Mouse (Mus musculus): ENCODE measurements around the gene Pptc7.

GRCm38 (mm10) chr5:122330269-122330668, 46.1 kb downstream of the Pptc7 start:
- TF ChIP-seq POLR2A (IDR thresholded peaks at IDR 0.05; ENCODE audit: low read depth, low read length) (no peak), CTCF (IDR thresholded peaks at IDR 0.05; ENCODE audit: extremely low read depth, insufficient read length, insufficient replicate concordance, low read depth, low read length) (no peak)

All from small intestine, adult 2 months (tissue).